Comparison of ENCODE assay signal across 8 mouse cellular contexts in genomic region chr5:125407910-125408575, GRCm38 (mm10). TPM values are rescaled to one million over a fixed set of nuclear protein-coding genes. Genes with fewer than 3 reads are reported as not detected.
DNase-seq lines count a peak whose midpoint lies in the region; ATAC-seq lines count a peak whose summit lies in the region.

No protein-coding gene starts in this region.

- 66% methylated on average over 14 of the region's 14 CpGs for WGBS in embryonic facial prominence, embryonic 10.5 days
- WGBS in liver, embryonic 13.5 days (ENCODE audit: insufficient replicate concordance), result 45% methylated on average over 14 of the region's 14 CpGs

- H3K4me3 ChIP-seq in embryonic facial prominence, embryonic 10.5 days, result peak overlapping the region; percentile 57
- peak overlapping the region; percentile 61 for H3K4me3 ChIP-seq in liver, embryonic 13.5 days (replicated peaks)

- peaks cover 6% of the 10 kb centered on the region for H3K36me3 ChIP-seq in embryonic facial prominence, embryonic 10.5 days (replicated peaks)
- H3K36me3 ChIP-seq in liver, embryonic 13.5 days, result peaks cover 3% of the 10 kb centered on the region; the same call in 1 of the 2 replicates

- H3K9me3 ChIP-seq in embryonic facial prominence, embryonic 10.5 days, result no peaks in the 10 kb centered on the region
- no peaks in the 10 kb centered on the region for H3K9me3 ChIP-seq in liver, embryonic 13.5 days (replicated peaks)

- H3K4me1 ChIP-seq in embryonic facial prominence, embryonic 10.5 days, result peaks cover 37% of the 10 kb centered on the region
- H3K4me1 ChIP-seq in liver, embryonic 13.5 days (replicated peaks), result peaks cover 56% of the 10 kb centered on the region

- peak; percentile 63 for DNase-seq in cerebellum, adult 9-10 months
- no peak for DNase-seq in cerebellum, postnatal 25 days
- peak; percentile 20 for DNase-seq in kidney, adult 9 months
- no peak for DNase-seq in kidney, adult 18-20 months
- DNase-seq in embryonic facial prominence, embryonic 10.5 days (ENCODE audit: low spot score), result peak; percentile 33
- DNase-seq in liver, embryonic 13.5 days, result no peak
- DNase-seq in frontal cortex, postnatal 25 days (ENCODE audit: low spot score in 2 of 2), result no peak
- no peak for DNase-seq in c-Kit-positive CD71-positive TER-119-positive erythroid progenitor cells, embryonic 14.5 days (ENCODE audit: low spot score)

- ATAC-seq in liver, embryonic 13.5 days (ENCODE audit: low read depth), result no peak

- no peak overlapping the region for H3K27ac ChIP-seq in embryonic facial prominence, embryonic 10.5 days (replicated peaks)
- H3K27ac ChIP-seq in liver, embryonic 13.5 days, result peak overlapping the region; percentile 64

- H3K4me2 ChIP-seq in liver, embryonic 13.5 days, result peak overlapping the region; percentile 79

- H3K27me3 ChIP-seq in embryonic facial prominence, embryonic 10.5 days (replicated peaks; ENCODE audit: low read depth, poor library complexity, severe bottlenecking), result peaks cover 1% of the 10 kb centered on the region; the same call in 1 of the 2 replicates
- H3K27me3 ChIP-seq in liver, embryonic 13.5 days, result peaks cover 2% of the 10 kb centered on the region

- peak overlapping the region; percentile 22; the same call in 1 of the 2 replicates for H3K9ac ChIP-seq in liver, embryonic 13.5 days

RNA-seq across cellular contexts. Expression of gene Ubc, which starts 18.0 kb away (rescaled TPM):
- polyA plus RNA-seq in embryonic facial prominence, embryonic 10.5 days (2016; fragmentation: Nextera tagmentation; extraction: Ambion mirVana), result 957 and 988 TPM in 2 replicates
- polyA plus RNA-seq in liver, embryonic 13.5 days (2015; fragmentation: Nextera tagmentation; extraction: Ambion mirVana), result 517 and 564 TPM in 2 replicates

RNA-seq across cellular contexts. Expression of gene Gm10382, which starts 18.9 kb away (rescaled TPM):
- 0.53 and 0.60 TPM in 2 replicates for polyA plus RNA-seq in embryonic facial prominence, embryonic 10.5 days (2016; fragmentation: Nextera tagmentation; extraction: Ambion mirVana)
- polyA plus RNA-seq in liver, embryonic 13.5 days (2015; fragmentation: Nextera tagmentation; extraction: Ambion mirVana), result 0.10 and 0.21 TPM in 2 replicates

RNA-seq across cellular contexts. Expression of gene Dhx37, which starts 25.9 kb away (rescaled TPM):
- polyA plus RNA-seq in embryonic facial prominence, embryonic 10.5 days (2016; fragmentation: Nextera tagmentation; extraction: Ambion mirVana), result 24.1 and 24.2 TPM in 2 replicates
- polyA plus RNA-seq in liver, embryonic 13.5 days (2015; fragmentation: Nextera tagmentation; extraction: Ambion mirVana), result 5.8 and 6.2 TPM in 2 replicates

RNA-seq across cellular contexts. Expression of gene Bri3bp, which starts 33.3 kb away (rescaled TPM):
- polyA plus RNA-seq in embryonic facial prominence, embryonic 10.5 days (2016; fragmentation: Nextera tagmentation; extraction: Ambion mirVana), result 50.9 and 52.2 TPM in 2 replicates
- 30.7 and 31.8 TPM in 2 replicates for polyA plus RNA-seq in liver, embryonic 13.5 days (2015; fragmentation: Nextera tagmentation; extraction: Ambion mirVana)

Comparison
In these comparisons a context has a peak if more than half of its experiments do, and no peak if none do; other contexts are left out.
1. DNase-seq: peak in cerebellum, adult 9-10 months (single experiment), kidney, adult 9 months (single experiment) and embryonic facial prominence, embryonic 10.5 days (single experiment); none in cerebellum, postnatal 25 days (0 of 2), kidney, adult 18-20 months (single experiment), liver, embryonic 13.5 days (single experiment), frontal cortex, postnatal 25 days (0 of 2) and c-Kit-positive CD71-positive TER-119-positive erythroid progenitor cells, embryonic 14.5 days (single experiment).